18 mouse cellular contexts compared by ENCODE assay signal in genomic region chr6:17657308-17657707, GRCm38 (mm10). TPM values are rescaled to one million over a fixed set of nuclear protein-coding genes. Genes with fewer than 3 reads are reported as not detected.
DNase-seq lines count a peak whose midpoint lies in the region; ATAC-seq and TF ChIP-seq lines count a peak whose summit lies in the region.
"Had no signal": no experiment of that assay in that cellular context is flagged by ENCODE, and none has a peak within 500 bp of the region (broad histone marks: within the 10 kb centered on the region; RNA-seq: fewer than 3 reads in every experiment).

No protein-coding gene starts in this region.

- H3K27ac ChIP-seq in midbrain, embryonic 14.5 days (replicated peaks; ENCODE audit: low read depth, low read length): no peak overlapping the region
- H3K27ac ChIP-seq in liver, embryonic 11.5 days (ENCODE audit: low read depth, low read length): no peak overlapping the region
- H3K27ac ChIP-seq: hindbrain, embryonic 15.5 days; limb, embryonic 13.5 days; neural tube, embryonic 15.5 days had no signal

- H3K9me3 ChIP-seq in midbrain, embryonic 14.5 days (ENCODE audit: control insufficient read depth, low read length): no peaks in the 10 kb centered on the region
- no peaks in the 10 kb centered on the region for H3K9me3 ChIP-seq in liver, embryonic 11.5 days (ENCODE audit: control insufficient read depth, low read length)
- H3K9me3 ChIP-seq: G1E; hindbrain, embryonic 15.5 days; limb, embryonic 13.5 days; neural tube, embryonic 15.5 days had no signal

- no peak overlapping the region for H3K4me2 ChIP-seq in midbrain, embryonic 14.5 days (ENCODE audit: low read length)
- H3K4me2 ChIP-seq in liver, embryonic 11.5 days: no peak overlapping the region
- H3K4me2 ChIP-seq: hindbrain, embryonic 15.5 days; limb, embryonic 13.5 days; neural tube, embryonic 15.5 days had no signal

- H3K4me1 ChIP-seq in midbrain, embryonic 14.5 days (ENCODE audit: control insufficient read depth, insufficient read depth, low read length): no peaks in the 10 kb centered on the region
- 0 out of 2 replicates have a peak, but pooled peaks cover 2% of the 10 kb centered on the region for H3K4me1 ChIP-seq in liver, embryonic 11.5 days (replicated peaks; ENCODE audit: control insufficient read depth, insufficient read depth, low read length)
- no peaks in the 10 kb centered on the region; the same call in none of the 2 replicates for H3K4me1 ChIP-seq in lung, adult 2 months (ENCODE audit: control insufficient read depth, insufficient read depth, low read length)
- H3K4me1 ChIP-seq: hindbrain, embryonic 15.5 days; limb, embryonic 13.5 days; neural tube, embryonic 15.5 days had no signal

- intact Hi-C loops in left cerebral cortex, postnatal 10 days (cut with DNase I): no loop called here

- peaks cover 45% of the 10 kb centered on the region for H3K36me3 ChIP-seq in midbrain, embryonic 14.5 days (ENCODE audit: control insufficient read depth, insufficient read depth, low read length)
- peaks cover 7% of the 10 kb centered on the region for H3K36me3 ChIP-seq in liver, embryonic 11.5 days (ENCODE audit: control insufficient read depth, insufficient read depth, low read length)

- 85% methylated on average over 1 of the region's 1 CpGs for WGBS in midbrain, embryonic 14.5 days
- WGBS in liver, embryonic 11.5 days: 83% methylated on average over 1 of the region's 1 CpGs
- 75% methylated on average over 1 of the region's 1 CpGs for WGBS in lung, adult 2 months

- H3K4me3 ChIP-seq in midbrain, embryonic 14.5 days (replicated peaks; ENCODE audit: low read depth, low read length): no peak overlapping the region
- H3K4me3 ChIP-seq in liver, embryonic 11.5 days (ENCODE audit: low read depth, low read length): no peak overlapping the region
- no peak overlapping the region for H3K4me3 ChIP-seq in lung, adult 2 months (replicated peaks; ENCODE audit: extremely low read depth, low read depth, low read length)
- H3K4me3 ChIP-seq: hindbrain, embryonic 15.5 days; limb, embryonic 13.5 days; neural tube, embryonic 15.5 days had no signal

- ATAC-seq in midbrain, embryonic 14.5 days (ENCODE audit: low FRiP score, low TSS enrichment): no peak
- ATAC-seq in liver, embryonic 11.5 days (replicated peaks; ENCODE audit: low FRiP score): no peak

- no peaks in the 10 kb centered on the region for H3K27me3 ChIP-seq in midbrain, embryonic 14.5 days (ENCODE audit: control insufficient read depth, insufficient read depth, low read length)
- no peaks in the 10 kb centered on the region for H3K27me3 ChIP-seq in liver, embryonic 11.5 days (replicated peaks; ENCODE audit: control insufficient read depth, insufficient read depth, low read length)
- H3K27me3 ChIP-seq: hindbrain, embryonic 15.5 days; limb, embryonic 13.5 days; neural tube, embryonic 15.5 days had no signal

- TF ChIP-seq CTCF in lung, adult 2 months (IDR thresholded peaks at IDR 0.05; ENCODE audit: insufficient read depth, low read length): no peak

- no peak overlapping the region for H3K9ac ChIP-seq in midbrain, embryonic 14.5 days (replicated peaks; ENCODE audit: low read length)
- no peak overlapping the region for H3K9ac ChIP-seq in liver, embryonic 11.5 days (ENCODE audit: low read depth, low read length)
- H3K9ac ChIP-seq: hindbrain, embryonic 15.5 days; limb, embryonic 13.5 days; neural tube, embryonic 15.5 days had no signal

- no peak for TF ChIP-seq POLR2A in lung, adult 2 months (IDR thresholded peaks at IDR 0.05; ENCODE audit: borderline replicate concordance, extremely low read depth, low read depth, low read length)

- peak; percentile 55 to 61 for DNase-seq in left cerebral cortex, adult 18-20 months (ENCODE audit: low spot score in 2 of 2)
- no peak for DNase-seq in left cerebral cortex, postnatal 10 days (ENCODE audit: extremely low spot score in 1 of 2, low spot score in 2 of 2)
- DNase-seq in cerebellum, adult 8-10 months: peak; percentile 79
- DNase-seq in layer of hippocampus, adult 18-20 months (ENCODE audit: low spot score in 2 of 2): peak; percentile 87 to 95
- peak; percentile 21 for DNase-seq in right cerebral cortex, postnatal 14 days
- DNase-seq in midbrain, embryonic 14.5 days: no peak
- DNase-seq in liver, embryonic 11.5 days (ENCODE audit: low spot score): no peak
- DNase-seq in lung, adult 2 months: no peak
- DNase-seq: adrenal gland, postnatal 14 days; heart, adult 11 months; kidney, adult 18-20 months; kidney, postnatal 36 days; lung, adult 18-20 months; thymus, adult 2 months had no signal

RNA-seq across cellular contexts. Expression of gene Capza2, which starts 21.3 kb away (rescaled TPM):
- 100 to 1,000 TPM; 225 to 230 TPM for total RNA-seq in left cerebral cortex, adult 18-20 months (2021)
- total RNA-seq in left cerebral cortex, postnatal 10 days (2021): 100 to 1,000 TPM; 265 to 274 TPM
- 100 to 1,000 TPM; 288 to 300 TPM for total RNA-seq in layer of hippocampus, adult 18-20 months (2021)
- 246 and 272 TPM in 2 replicates for polyA plus RNA-seq in midbrain, embryonic 14.5 days (2014; fragmentation: Nextera tagmentation; extraction: Ambion mirVana)
- 164 and 186 TPM in 2 replicates for polyA plus RNA-seq in liver, embryonic 11.5 days (2014; fragmentation: Nextera tagmentation; extraction: Ambion mirVana)
- 9.1 and 17.6 TPM in 2 replicates for polyA plus RNA-seq in lung, adult 2 months (2012; rRNA removed)

RNA-seq across cellular contexts. Expression of gene St7, which starts 35.4 kb away (rescaled TPM):
- 10 to 100 TPM; 32.3 to 38.6 TPM for total RNA-seq in left cerebral cortex, adult 18-20 months (2021)
- 10 to 100 TPM; 41.1 to 46.5 TPM for total RNA-seq in left cerebral cortex, postnatal 10 days (2021)
- 10 to 100 TPM; 47.4 to 47.7 TPM for total RNA-seq in layer of hippocampus, adult 18-20 months (2021)
- polyA plus RNA-seq in midbrain, embryonic 14.5 days (2014; fragmentation: Nextera tagmentation; extraction: Ambion mirVana): 61.4 TPM in 2 replicates
- 16.9 and 18.6 TPM in 2 replicates for polyA plus RNA-seq in liver, embryonic 11.5 days (2014; fragmentation: Nextera tagmentation; extraction: Ambion mirVana)
- polyA plus RNA-seq in lung, adult 2 months (2012; rRNA removed): 6.3 and 9.9 TPM in 2 replicates

Comparison
In these comparisons a context has a peak if more than half of its experiments do, and no peak if none do; other contexts are left out.
1. DNase-seq: peak in left cerebral cortex, adult 18-20 months (2 of 2), cerebellum, adult 8-10 months (single experiment), layer of hippocampus, adult 18-20 months (2 of 2) and right cerebral cortex, postnatal 14 days (single experiment); none in left cerebral cortex, postnatal 10 days (0 of 2), midbrain, embryonic 14.5 days (single experiment), liver, embryonic 11.5 days (single experiment) and lung, adult 2 months (single experiment).